Mouse (Mus musculus) forebrain, embryonic 16.5 days (tissue): ENCODE results near the gene Mcm3. TPM values are rescaled to one million over a fixed set of nuclear protein-coding genes. Genes with fewer than 3 reads are reported as not detected.

Experiments
- ATAC-seq: fragments of 200-750 bp; cut with Nextera tagmentation; 2 replicates; pipeline ENCODE4 v1.8.0; 2017; ENCODE audit warnings: mild to moderate bottlenecking, moderate library complexity
- H3K27ac ChIP-seq: fragments of 300-500 bp; sonication (generic); 2 replicates; pipeline ENCODE4 v1.5.1; 2014; ENCODE audit warnings: low read length, control low read depth
- H3K27me3 ChIP-seq: fragments of 300-500 bp; sonication (generic); replicated peaks from 2 replicates; pipeline ENCODE4 v1.6.1; 2014; ENCODE audit warnings: low read length; ENCODE audit not compliant: control insufficient read depth, insufficient read depth
- H3K36me3 ChIP-seq: fragments of 300-500 bp; sonication (generic); 2 replicates; pipeline ENCODE4 v1.6.1; 2014; ENCODE audit not compliant: control insufficient read depth, insufficient read depth
- H3K4me1 ChIP-seq: fragments of 300-500 bp; sonication (generic); replicated peaks from 2 replicates; pipeline ENCODE4 v1.6.1; 2014; ENCODE audit warnings: low read length; ENCODE audit not compliant: control insufficient read depth, insufficient read depth
- H3K4me2 ChIP-seq: fragments of 300-500 bp; sonication (generic); 2 replicates; pipeline ENCODE4 v1.6.1; 2014; ENCODE audit warnings: mild to moderate bottlenecking, low read length, control low read depth
- H3K4me3 ChIP-seq: fragments of 300-500 bp; sonication (generic); replicated peaks from 2 replicates; pipeline ENCODE4 v1.5.1; 2014; ENCODE audit warnings: mild to moderate bottlenecking, low read length, control low read depth
- H3K9ac ChIP-seq: fragments of 300-500 bp; sonication (generic); replicated peaks from 2 replicates; pipeline ENCODE4 v1.6.1; 2014; ENCODE audit warnings: low read depth, low read length, control low read depth
- H3K9me3 ChIP-seq: fragments of 300-500 bp; sonication (generic); 2 replicates; pipeline ENCODE4 v1.6.1; 2016; ENCODE audit warnings: low read length; ENCODE audit not compliant: control insufficient read depth
- WGBS: fragments of 180-500 bp; shearing (Covaris S2); extraction: QIAGEN DNeasy Blood & Tissue Kit; methylation state at CpG from one replicate; pipeline ENCODE4 v1.1.7; 2014; 5-methylcytosine and 5-hydroxymethylcytosine counted together
- polyA plus RNA-seq: library from polyadenylated mRNA; unstranded; fragments of >200 nt; fragmentation: Nextera tagmentation; extraction: Ambion mirVana; gene quantifications from 2 replicates; pipeline ENCODE4 v1.2.1, GENCODE M21; 2015

The Mcm3 gene
- 48.3 and 51.7 TPM in 2 replicates for polyA plus RNA-seq

GRCm38 (mm10) chr1:20819771-20820605, at the start of gene Mcm3:
Mcm3 (minus strand) TSS chr1:20820312.
- no peaks in the 10 kb centered on the region for H3K9me3 ChIP-seq
- H3K27me3 ChIP-seq = no peaks in the 10 kb centered on the region
- H3K4me3 ChIP-seq = peak within 1 kb of the TSS; percentile 56
- ATAC-seq = peak; percentile 100
- peak within 1 kb of the TSS; percentile 54 for H3K9ac ChIP-seq
- H3K4me2 ChIP-seq = peak within 1 kb of the TSS; percentile 65
- no peak within 1 kb of the TSS for H3K27ac ChIP-seq
- H3K4me1 ChIP-seq = peaks cover 8% of the 10 kb centered on the region
- 0% methylated on average over 52 of the region's 52 CpGs for WGBS
- H3K36me3 ChIP-seq = no peaks in the 10 kb centered on the region

DNA sequence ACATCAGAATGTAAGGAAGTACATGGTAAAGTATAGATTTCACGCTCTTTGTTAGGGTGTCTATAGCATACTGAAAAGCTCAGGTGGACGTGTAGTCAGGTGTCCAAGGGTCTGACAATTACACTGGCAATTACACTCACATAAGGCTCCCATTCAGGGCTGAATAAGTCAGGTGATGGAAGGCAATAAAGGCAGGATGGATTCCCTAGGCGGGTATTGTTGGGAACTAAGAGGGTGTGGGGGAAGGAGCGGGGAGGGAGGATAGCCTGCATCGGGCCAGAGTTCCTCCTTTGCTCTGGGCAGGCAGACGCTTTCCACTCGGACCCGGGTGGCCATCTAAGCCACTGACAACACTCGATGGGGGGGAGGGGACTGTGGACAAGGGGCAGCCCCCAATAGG, 47.9 kb upstream of the Mcm3 start:
- peak; percentile 24 for ATAC-seq
- Histone ChIP-seq H3K4me3 (no peak overlapping the region), H3K9me3 (no peaks in the 10 kb centered on the region), H3K9ac (no peak overlapping the region), H3K36me3 (no peaks in the 10 kb centered on the region), H3K27ac (no peak overlapping the region), H3K4me2 (no peak overlapping the region), H3K4me1 (peaks cover 6% of the 10 kb centered on the region), H3K27me3 (no peaks in the 10 kb centered on the region)
- 18% methylated on average over 9 of the region's 9 CpGs for WGBS

- Histone ChIP-seq H3K36me3 (no peaks in the 10 kb centered on the region), H3K27ac (0 out of 2 replicates have a peak overlapping the region, but pooled peaks have one; percentile 21), H3K9ac (no peak overlapping the region), H3K4me2 (no peak overlapping the region), H3K9me3 (no peaks in the 10 kb centered on the region), H3K4me3 (no peak overlapping the region), H3K27me3 (no peaks in the 10 kb centered on the region), H3K4me1 (peaks cover 6% of the 10 kb centered on the region)
- ATAC-seq = peak; percentile 81
- WGBS = 11% methylated on average over 8 of the region's 8 CpGs
Measured at GRCm38 (mm10) chr1:20867241-20867902, 47.3 kb upstream of the Mcm3 start.

- H3K9me3 ChIP-seq = no peaks in the 10 kb centered on the region
Measured at GRCm38 (mm10) chr1:20863452-20864172, 43.5 kb upstream of the Mcm3 start.

GRCm38 (mm10) chr1:20861865-20862264, 41.8 kb upstream of the Mcm3 start:
- Histone ChIP-seq H3K4me3 (no peak overlapping the region), H3K4me2 (no peak overlapping the region), H3K9ac (no peak overlapping the region), H3K9me3 (no peaks in the 10 kb centered on the region), H3K36me3 (no peaks in the 10 kb centered on the region), H3K27ac (no peak overlapping the region), H3K4me1 (no peaks in the 10 kb centered on the region), H3K27me3 (no peaks in the 10 kb centered on the region)
- WGBS = 94% methylated on average over 3 of the region's 3 CpGs
- ATAC-seq = no peak

More at GRCm38 (mm10) chr1:20863452-20864172, 43.5 kb upstream of the Mcm3 start:
- no peak overlapping the region for H3K27ac ChIP-seq
- no peaks in the 10 kb centered on the region for H3K27me3 ChIP-seq
- no peak for ATAC-seq
- no peak overlapping the region for H3K9ac ChIP-seq
- no peak overlapping the region for H3K4me3 ChIP-seq
- WGBS = 80% methylated on average over 5 of the region's 5 CpGs
- H3K4me1 ChIP-seq = peaks cover 6% of the 10 kb centered on the region
- H3K36me3 ChIP-seq = no peaks in the 10 kb centered on the region
- H3K4me2 ChIP-seq = no peak overlapping the region

DNA sequence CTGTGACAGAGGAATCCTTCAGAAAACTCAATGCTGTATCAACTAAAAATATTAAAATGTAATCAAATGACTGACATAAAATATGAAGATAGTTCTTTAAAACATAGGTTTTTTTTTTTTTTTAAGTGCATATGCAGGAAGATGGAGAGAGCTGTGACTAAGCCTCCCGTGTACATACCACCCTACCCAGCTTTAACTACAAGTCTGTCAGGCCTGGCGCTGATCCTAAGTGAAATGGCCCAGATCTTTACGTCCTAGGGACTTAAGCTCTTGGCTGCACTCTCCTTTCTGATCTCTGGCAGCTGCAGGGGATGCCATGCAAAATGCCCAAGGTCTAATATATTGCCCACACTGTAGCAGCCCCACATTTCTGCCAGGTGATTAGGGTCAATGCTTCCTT, 40.7 kb upstream of the Mcm3 start:
- 61% methylated on average over 3 of the region's 3 CpGs for WGBS
- no peak for ATAC-seq
- H3K9me3 ChIP-seq = no peaks in the 10 kb centered on the region

GRCm38 (mm10) chr1:20856924-20857902, 37.1 kb upstream of the Mcm3 start:
- Histone ChIP-seq H3K4me2 (no peak overlapping the region), H3K4me3 (no peak overlapping the region), H3K9ac (no peak overlapping the region), H3K27me3 (no peaks in the 10 kb centered on the region), H3K36me3 (no peaks in the 10 kb centered on the region), H3K27ac (no peak overlapping the region), H3K9me3 (0 out of 2 replicates have a peak, but pooled peaks cover 4% of the 10 kb centered on the region), H3K4me1 (no peaks in the 10 kb centered on the region)
- no peak for ATAC-seq
- WGBS = 91% methylated on average over 7 of the region's 7 CpGs

More for the DNA sequence above, 40.7 kb upstream of the Mcm3 start:
- Histone ChIP-seq H3K36me3 (no peaks in the 10 kb centered on the region), H3K27me3 (no peaks in the 10 kb centered on the region), H3K27ac (no peak overlapping the region), H3K9ac (no peak overlapping the region), H3K4me3 (no peak overlapping the region), H3K4me1 (no peaks in the 10 kb centered on the region), H3K4me2 (no peak overlapping the region)

GRCm38 (mm10) chr1:20839911-20840310, 19.8 kb upstream of the Mcm3 start:
- no peak for ATAC-seq
- Histone ChIP-seq H3K36me3 (no peaks in the 10 kb centered on the region), H3K27me3 (no peaks in the 10 kb centered on the region), H3K27ac (no peak overlapping the region), H3K9ac (no peak overlapping the region), H3K4me3 (no peak overlapping the region), H3K9me3 (no peaks in the 10 kb centered on the region), H3K4me1 (no peaks in the 10 kb centered on the region), H3K4me2 (no peak overlapping the region)
- 56% methylated on average over 3 of the region's 3 CpGs for WGBS
